Mouse (Mus musculus) liver, postnatal 0 days (tissue): ENCODE results near the gene Krt71.

Source experiments
- CTCF ChIP-seq: sonication (generic); IDR thresholded peaks from 2 replicates; pipeline ENCODE4 v1.5.1; 2016; ENCODE audit warnings: antibody characterized with exemption, low read depth
- EP300 ChIP-seq: IDR thresholded peaks from 2 replicates; pipeline ENCODE4 v1.6.1; 2016; ENCODE audit warnings: antibody characterized with exemption, low read depth, mild to moderate bottlenecking

DNA sequence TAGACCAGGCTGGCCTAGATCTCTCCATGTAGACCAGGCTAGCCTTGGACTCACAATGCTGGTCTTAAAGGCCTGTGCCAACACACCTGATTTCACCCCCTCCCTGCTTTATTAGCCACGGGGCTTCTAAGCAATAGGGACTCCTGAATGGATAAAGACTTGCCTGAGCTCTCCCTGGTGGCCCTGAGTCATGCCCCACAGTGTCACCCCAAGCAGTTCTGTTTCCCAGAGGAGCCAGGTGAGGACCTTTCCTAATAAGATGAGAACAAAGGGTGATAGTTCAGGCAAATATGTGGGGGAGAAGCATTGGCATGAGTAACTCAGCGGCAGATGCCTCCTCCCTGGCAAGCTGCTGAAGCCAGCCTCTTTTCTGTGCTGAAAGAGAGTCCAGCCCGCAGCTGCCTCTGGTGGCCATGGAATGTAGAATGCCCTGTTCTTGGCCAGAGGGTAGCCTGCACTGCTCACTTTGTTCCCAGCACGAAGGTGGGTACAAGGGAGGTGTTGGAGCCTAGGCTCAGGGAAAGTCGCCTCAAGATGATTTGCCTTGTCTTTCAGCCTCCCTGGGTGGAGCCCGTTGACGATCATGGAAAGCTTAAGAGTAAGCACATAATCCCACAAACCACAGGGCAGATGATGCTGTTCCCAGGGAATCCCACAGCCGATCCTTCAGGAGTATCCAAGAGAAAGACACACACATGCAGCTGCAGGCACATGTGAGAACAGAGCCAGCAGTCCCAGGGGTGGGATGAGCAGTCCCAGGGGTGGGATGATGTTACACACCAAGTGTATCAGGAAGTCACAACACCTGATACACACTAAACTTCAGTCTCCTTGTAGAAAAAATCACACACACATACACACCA, 45.4 kb downstream of the Krt71 start:
- TF ChIP-seq CTCF, result no peak
- TF ChIP-seq EP300, result no peak
